ENCODE assay signal across 22 mouse cellular contexts in genomic region chr1:66608304-66608703, GRCm38 (mm10).
DNase-seq lines count a peak whose midpoint lies in the region; ATAC-seq and TF ChIP-seq lines count a peak whose summit lies in the region.
"Had no signal": no experiment of that assay in that cellular context is flagged by ENCODE, and none has a peak within 500 bp of the region (broad histone marks: within the 10 kb centered on the region; RNA-seq: fewer than 3 reads in every experiment).

No protein-coding gene starts in this region.

- H3K27ac ChIP-seq in layer of hippocampus, adult 2 months = no peak overlapping the region
- no peak overlapping the region for H3K27ac ChIP-seq in lung, embryonic 14.5 days (ENCODE audit: low read depth)
- no peak overlapping the region for H3K27ac ChIP-seq in lung, embryonic 16.5 days (ENCODE audit: low read length)
- H3K27ac ChIP-seq in lung, postnatal 0 days (ENCODE audit: low read length) = no peak overlapping the region

- ATAC-seq in lung, embryonic 14.5 days (ENCODE audit: insufficient read depth) = no peak
- ATAC-seq in lung, embryonic 16.5 days (ENCODE audit: low read depth) = peak; percentile 61
- ATAC-seq in lung, postnatal 0 days = peak; percentile 55
- ATAC-seq: activated CD4-positive, CD25-positive, alpha-beta regulatory T cell, adult 4 months; CD4-positive, CD25-positive, alpha-beta regulatory T cell, adult 4 months; Patski had no signal

- DNase-seq in layer of hippocampus, adult 2 months (ENCODE audit: low spot score in 2 of 2) = no peak
- no peak for DNase-seq in layer of hippocampus, postnatal 14 days (ENCODE audit: low spot score in 2 of 2)
- DNase-seq in lung, embryonic 14.5 days = peak; percentile 23
- DNase-seq in lung, postnatal 25 days (ENCODE audit: low spot score) = no peak
- no peak for DNase-seq in lung, postnatal 36 days
- DNase-seq in lung, postnatal 0 days (ENCODE audit: low spot score) = peak; percentile 47
- DNase-seq in lung, postnatal 4 days = no peak
- DNase-seq: adrenal gland, adult 2 months; adrenal gland, adult 8-10 months; adrenal gland, postnatal 10 days; adrenal gland, postnatal 14 days; adrenal gland, postnatal 25 days; adrenal gland, postnatal 36 days; B cell, adult 2 months; cerebellum, adult 11 months; cerebellum, adult 11-12 months had no signal

- H3K36me3 ChIP-seq in lung, embryonic 14.5 days (ENCODE audit: insufficient read depth) = no peaks in the 10 kb centered on the region
- no peaks in the 10 kb centered on the region for H3K36me3 ChIP-seq in lung, embryonic 16.5 days (ENCODE audit: control insufficient read depth, insufficient read depth, low read length)
- no peaks in the 10 kb centered on the region for H3K36me3 ChIP-seq in lung, postnatal 0 days (ENCODE audit: insufficient read depth, low read length)
- H3K36me3 ChIP-seq: G1E had no signal

- no peak overlapping the region for H3K4me3 ChIP-seq in layer of hippocampus, adult 2 months
- H3K4me3 ChIP-seq in lung, embryonic 14.5 days (ENCODE audit: low read depth, low read length) = no peak overlapping the region
- H3K4me3 ChIP-seq in lung, embryonic 16.5 days (ENCODE audit: low read length) = no peak overlapping the region
- H3K4me3 ChIP-seq in lung, postnatal 0 days (ENCODE audit: low read depth, low read length) = no peak overlapping the region

- H3K4me1 ChIP-seq in lung, embryonic 14.5 days (ENCODE audit: insufficient read depth) = no peaks in the 10 kb centered on the region
- 0 out of 2 replicates have a peak, but pooled peaks cover 3% of the 10 kb centered on the region for H3K4me1 ChIP-seq in lung, embryonic 16.5 days (replicated peaks; ENCODE audit: control insufficient read depth, insufficient read depth, low read length)
- no peaks in the 10 kb centered on the region for H3K4me1 ChIP-seq in lung, postnatal 0 days (ENCODE audit: insufficient read depth, low read depth, low read length)

- TF ChIP-seq EP300 in lung, postnatal 0 days (IDR thresholded peaks at IDR 0.05) = no peak

- H3K9ac ChIP-seq in lung, embryonic 14.5 days = no peak overlapping the region
- H3K9ac ChIP-seq in lung, embryonic 16.5 days (ENCODE audit: low read length) = no peak overlapping the region
- no peak overlapping the region for H3K9ac ChIP-seq in lung, postnatal 0 days (replicated peaks; ENCODE audit: low read depth)

- no peaks in the 10 kb centered on the region for H3K9me3 ChIP-seq in lung, embryonic 14.5 days (ENCODE audit: low read depth, low read length)
- H3K9me3 ChIP-seq in lung, embryonic 16.5 days (ENCODE audit: control insufficient read depth, low read length) = no peaks in the 10 kb centered on the region
- no peaks in the 10 kb centered on the region for H3K9me3 ChIP-seq in lung, postnatal 0 days (ENCODE audit: low read length)
- H3K9me3 ChIP-seq: G1E had no signal

- H3K27me3 ChIP-seq in lung, embryonic 14.5 days (ENCODE audit: insufficient read depth, low read length) = no peaks in the 10 kb centered on the region
- H3K27me3 ChIP-seq in lung, embryonic 16.5 days (ENCODE audit: control insufficient read depth, insufficient read depth, low read depth, low read length) = no peaks in the 10 kb centered on the region
- H3K27me3 ChIP-seq in lung, postnatal 0 days (replicated peaks; ENCODE audit: insufficient read depth, low read length) = no peaks in the 10 kb centered on the region
- H3K27me3 ChIP-seq: CH12.LX had no signal

- H3K4me2 ChIP-seq in lung, embryonic 14.5 days = no peak overlapping the region
- no peak overlapping the region for H3K4me2 ChIP-seq in lung, embryonic 16.5 days (ENCODE audit: low read depth, low read length)
- no peak overlapping the region for H3K4me2 ChIP-seq in lung, postnatal 0 days (replicated peaks; ENCODE audit: low read depth, low read length)

- WGBS in lung, embryonic 14.5 days = 64% methylated on average over 4 of the region's 4 CpGs
- WGBS in lung, embryonic 16.5 days = 67% methylated on average over 4 of the region's 4 CpGs
- WGBS in lung, postnatal 0 days = 56% methylated on average over 4 of the region's 4 CpGs

- 0 out of 2 replicates have a peak, but pooled peaks have one; percentile 5 for TF ChIP-seq CTCF in layer of hippocampus, adult 2 months (conservative IDR thresholded peaks at IDR 0.05)
- TF ChIP-seq CTCF in lung, embryonic 14.5 days (IDR thresholded peaks at IDR 0.05; ENCODE audit: low read depth) = no peak
- no peak for TF ChIP-seq CTCF in lung, postnatal 0 days (IDR thresholded peaks at IDR 0.05)

Comparison
In these comparisons a context has a peak if more than half of its experiments do, and no peak if none do; other contexts are left out.
1. DNase-seq: peak in lung, embryonic 14.5 days (single experiment) and lung, postnatal 0 days (single experiment); none in layer of hippocampus, adult 2 months (0 of 2), layer of hippocampus, postnatal 14 days (0 of 2), lung, postnatal 25 days (single experiment), lung, postnatal 36 days (single experiment) and lung, postnatal 4 days (0 of 2).